Mouse (Mus musculus) megakaryocyte progenitor cell, adult 5-6 weeks (primary cell): ENCODE data around the gene Nelfa. TPM values are rescaled to one million over a fixed set of nuclear protein-coding genes. Genes with fewer than 3 reads are reported as not detected.
"Not testable (repeated sequence)": the region's sequence is repeated elsewhere in the genome, so short reads cannot be mapped to it uniquely, and the experiment has no call there.

Experiments
- ATAC-seq: replicated peaks from 2 replicates; pipeline ENCODE4 v1.8.0; 2016; ENCODE audit warnings: mild to moderate bottlenecking, moderate TSS enrichment, inconsistent platforms; ENCODE audit not compliant: poor library complexity
- total RNA-seq, 2 experiments: library from RNA; stranded (forward) in 1 of 2; stranded (reverse) in 1 of 2; fragments of 157-497, 149-512 nt in 1 of 2; fragments of 200-1000 nt in 1 of 2; gene quantifications; 2 replicates each; pipeline versions ENCODE4 v1.2.3 to v1.2.4; 2015 to 2017

Nelfa gene
- total RNA-seq (2015) (31.1 and 33.7 TPM in 2 replicates), total RNA-seq (2017) (34.5 and 37.7 TPM in 2 replicates)

- peak; percentile 90 for ATAC-seq
These were observed at the start of gene Nelfa for GRCm38 (mm10) chr5:33936120-33936707. Gene Nelfa, minus strand, starts transcription at chr5:33936413.

GRCm38 (mm10) chr5:33983309-33984121 lies 47.3 kb upstream of the Nelfa start, which contains the start of gene Gm1673:
Gene Gm1673, plus strand, starts transcription at chr5:33983433.
- peak; percentile 55 for ATAC-seq

DNA sequence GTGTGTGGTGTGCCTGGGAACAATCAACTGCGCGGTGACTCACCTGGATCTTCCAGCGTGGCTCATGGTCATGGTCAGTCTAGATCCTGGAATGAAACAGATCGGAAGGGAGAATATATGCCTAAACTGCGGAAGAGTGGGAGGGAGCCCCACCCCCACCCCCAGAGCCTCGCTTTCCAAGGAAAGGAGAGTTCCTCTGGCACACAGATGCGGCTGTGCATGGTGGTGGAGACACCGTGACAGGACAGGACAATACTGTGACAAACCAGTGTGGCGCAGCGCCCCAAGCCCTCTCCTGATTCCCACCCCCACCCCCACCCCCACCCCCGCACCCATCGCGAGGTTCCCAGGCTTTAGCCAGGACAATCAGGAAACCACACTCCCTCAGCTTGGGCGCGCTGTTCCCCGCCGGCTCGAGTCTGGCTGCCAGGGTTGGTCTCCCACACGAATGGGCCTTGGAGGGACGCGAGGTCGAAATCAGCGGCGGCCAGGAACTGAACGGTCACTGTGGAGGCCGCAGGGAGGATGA lies 46.6 kb upstream of the Nelfa start:
- no peak for ATAC-seq

- no peak for ATAC-seq
These were observed 40.1 kb upstream of the Nelfa start for GRCm38 (mm10) chr5:33976267-33976666.

- no peak for ATAC-seq
These were observed 38.5 kb upstream of the Nelfa start for GRCm38 (mm10) chr5:33974736-33975135.

DNA sequence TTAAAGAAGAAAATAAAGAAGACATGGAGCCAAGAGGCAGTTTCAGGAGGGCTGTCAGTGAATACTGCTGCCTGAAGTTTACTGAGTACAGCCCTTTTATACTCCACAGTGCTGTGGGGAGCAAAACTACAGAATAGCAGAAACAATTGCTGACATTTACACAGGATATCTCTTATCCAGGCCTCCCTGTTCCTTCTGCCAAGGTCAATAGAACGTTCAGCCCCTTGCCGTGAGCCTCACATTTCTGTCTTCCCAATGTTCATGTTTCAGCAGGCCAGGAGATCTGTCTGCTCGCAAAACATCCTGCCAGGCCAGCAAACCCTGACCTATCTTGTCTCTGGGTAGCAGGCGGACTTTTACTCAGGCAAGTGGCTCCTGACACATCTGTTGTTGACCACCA lies 23.2 kb upstream of the Nelfa start:
- no peak for ATAC-seq

DNA sequence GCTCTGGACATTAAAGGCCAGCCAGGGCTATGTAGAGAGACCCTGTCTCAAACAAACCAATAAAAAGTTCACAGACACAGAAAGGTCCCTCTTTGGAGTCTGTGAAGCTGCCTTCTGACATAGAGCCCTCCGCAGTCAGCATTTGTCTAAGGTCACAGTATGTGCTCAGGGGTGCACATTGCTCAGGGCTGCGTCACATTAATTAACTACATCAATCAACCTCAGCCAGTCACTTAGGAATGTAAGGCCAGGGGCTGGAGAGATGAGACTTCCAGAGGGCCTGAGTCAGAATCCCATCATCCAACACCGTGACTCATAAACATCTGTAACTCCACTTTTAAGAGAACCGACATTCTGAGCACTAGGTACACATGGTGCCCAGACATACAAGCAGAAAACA lies 19.7 kb upstream of the Nelfa start:
- ATAC-seq: no peak

DNA sequence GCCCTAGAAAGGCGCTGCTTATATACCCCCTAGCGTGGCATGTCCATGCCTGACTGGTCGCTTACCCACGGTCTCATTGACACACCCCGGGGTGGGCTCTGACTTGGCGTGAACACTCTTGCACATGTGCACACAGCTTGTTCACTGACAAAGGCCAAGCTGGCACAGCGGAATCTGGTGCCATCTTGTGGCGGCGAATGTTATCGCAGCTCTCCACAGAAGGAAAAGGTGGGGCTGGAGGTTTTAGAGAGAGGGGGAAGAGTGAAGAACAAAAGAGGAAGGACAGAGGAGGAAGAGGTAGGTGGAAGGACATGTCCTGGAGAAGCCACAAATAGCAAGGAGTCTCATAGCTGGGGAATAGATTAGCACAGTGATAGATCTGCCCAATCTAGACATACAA lies 18.1 kb upstream of the Nelfa start:
- peak; percentile 95 for ATAC-seq

DNA sequence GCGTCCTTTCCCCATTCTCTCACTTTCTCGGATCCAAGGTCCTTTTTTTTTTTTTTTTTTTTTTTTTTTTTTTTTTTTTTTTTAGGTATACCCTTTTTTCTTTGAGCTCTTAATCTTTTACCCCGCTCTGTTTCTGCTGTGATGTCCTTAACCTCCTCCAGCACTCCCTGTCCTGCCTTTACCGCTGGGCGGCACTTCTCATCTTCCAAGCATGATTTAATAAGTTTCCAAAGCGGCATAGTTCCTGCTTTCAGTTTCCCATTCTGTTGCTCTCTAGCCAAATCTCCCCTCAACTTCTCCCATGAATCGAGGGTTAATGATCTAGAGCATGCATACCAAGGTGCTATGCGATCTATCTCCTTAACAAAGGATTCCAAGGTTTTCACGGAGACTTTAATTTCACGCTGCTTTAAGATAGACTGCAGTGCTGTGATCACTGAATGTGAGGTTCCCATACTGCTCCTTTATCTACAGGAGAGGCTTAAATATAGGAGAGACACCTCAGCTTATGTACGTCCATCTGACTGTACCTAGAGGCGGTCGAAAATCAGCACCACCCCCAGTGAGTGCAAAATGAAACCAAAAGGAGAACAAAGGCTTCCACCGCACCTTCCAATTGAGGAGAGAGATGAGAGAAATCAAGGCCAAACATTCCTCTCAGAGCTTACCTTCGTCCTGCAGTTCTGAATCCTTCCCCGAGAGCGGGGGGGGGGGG lies 17.4 kb upstream of the Nelfa start:
- no peak for ATAC-seq

GRCm38 (mm10) chr5:33948314-33948713 lies 12.1 kb upstream of the Nelfa start:
- no peak for ATAC-seq

DNA sequence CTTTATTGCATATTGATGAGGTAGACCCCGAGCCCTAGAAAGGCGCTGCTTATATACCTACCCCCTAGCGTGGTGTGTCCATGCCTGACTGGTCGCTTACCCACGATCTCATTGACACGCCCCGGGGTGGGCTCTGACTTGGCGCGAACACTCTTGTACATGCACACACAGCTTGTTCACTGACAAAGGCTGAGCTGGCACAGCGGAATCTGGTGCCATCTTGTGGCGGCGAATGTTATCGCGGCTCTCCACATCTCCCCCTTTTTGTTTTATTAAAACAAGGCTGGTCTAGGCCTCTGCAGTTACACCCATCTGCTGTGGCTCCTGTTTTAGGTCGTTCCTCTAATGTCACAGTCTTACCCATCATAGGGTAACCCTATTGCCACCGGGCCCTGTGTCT lies 10.8 kb upstream of the Nelfa start:
- not testable (repeated sequence) for ATAC-seq

DNA sequence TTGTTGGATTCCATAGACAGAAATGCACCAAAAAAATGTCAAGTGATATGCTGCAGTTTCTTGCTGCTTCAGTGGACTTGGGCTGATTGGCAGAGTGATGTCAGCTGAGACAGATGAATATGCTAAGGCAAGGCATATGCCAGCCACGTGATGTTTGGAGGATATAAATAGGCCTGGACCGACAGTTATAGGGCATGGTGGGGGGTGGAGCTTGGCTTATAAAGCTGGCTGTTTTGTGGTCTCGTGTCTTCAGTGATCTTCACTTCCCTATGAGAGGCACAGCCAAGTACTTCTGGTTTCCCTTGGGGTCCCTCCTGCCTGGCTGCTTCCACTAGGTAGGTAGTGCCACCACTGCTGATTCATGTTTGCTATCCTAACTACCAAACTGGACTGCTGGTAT lies 2.2 kb upstream of the Nelfa start:
- ATAC-seq: peak; percentile 29; the same call in 1 of the 2 replicates

- no peak for ATAC-seq
These were observed 1.0 kb upstream of the Nelfa start for GRCm38 (mm10) chr5:33937230-33937629.

DNA sequence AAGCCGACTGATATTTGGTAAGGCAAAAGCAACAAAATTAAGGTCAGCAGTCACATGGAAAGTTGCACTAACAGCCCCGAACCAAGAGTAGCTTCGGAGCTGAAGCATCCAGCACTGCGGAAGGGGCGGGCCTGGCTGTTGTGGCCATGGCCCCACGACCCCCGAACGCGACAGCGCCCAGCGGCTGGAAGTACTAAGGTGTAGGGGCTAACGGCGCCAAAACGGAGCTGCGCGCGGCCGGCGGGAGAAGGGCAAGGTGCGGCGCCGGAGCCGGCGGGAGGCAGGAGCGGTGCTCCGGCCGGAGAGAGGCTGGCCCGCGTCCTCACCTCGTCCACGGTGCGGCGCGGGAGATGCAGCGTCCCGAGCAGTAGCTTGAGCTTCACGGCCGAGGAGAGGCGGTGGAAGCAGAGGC lies 507 bp downstream of the Nelfa start:
- peak; percentile 2 for ATAC-seq

- no peak for ATAC-seq
These were observed 1.3 kb downstream of the Nelfa start for GRCm38 (mm10) chr5:33934877-33935276.

DNA sequence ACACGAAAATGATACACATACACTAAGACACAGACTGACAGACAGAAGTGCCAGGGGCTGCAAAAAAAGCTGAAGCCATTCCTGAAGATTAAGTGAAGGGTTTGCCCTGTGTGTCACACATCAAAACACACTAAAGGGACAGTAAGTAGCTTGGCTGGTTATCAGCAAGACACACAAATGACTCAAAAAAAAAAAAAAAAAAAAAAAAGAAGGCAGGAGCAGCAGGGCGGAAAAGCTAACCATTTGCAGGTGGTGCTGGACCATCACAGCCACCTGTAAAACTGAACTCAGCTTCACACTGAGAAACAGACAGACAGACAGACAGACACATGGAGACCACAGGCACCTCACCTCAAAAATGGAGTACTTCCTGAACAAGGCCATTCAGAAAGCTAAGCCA lies 2.1 kb downstream of the Nelfa start:
- no peak for ATAC-seq

DNA sequence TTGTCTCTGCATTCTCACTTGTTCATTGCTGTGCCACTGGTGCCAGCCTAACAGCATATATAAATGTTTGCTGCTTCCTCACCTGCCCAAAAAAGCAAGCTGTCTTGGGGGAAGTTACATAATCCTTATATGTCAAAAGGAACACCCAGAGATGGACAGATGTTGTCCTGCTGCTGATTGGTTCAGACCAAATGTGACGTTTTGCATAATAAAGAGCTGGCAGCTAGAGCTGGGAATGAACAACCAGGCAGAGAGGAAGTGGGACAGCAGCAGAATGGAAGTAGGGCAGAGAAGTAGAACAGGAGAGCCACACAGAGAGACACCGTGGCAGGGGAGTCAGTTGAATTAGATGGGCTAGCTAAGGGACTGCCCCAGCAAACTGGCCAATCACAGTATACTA lies 3.8 kb downstream of the Nelfa start:
- ATAC-seq: 0 out of 2 replicates have a peak, but pooled peaks have one; percentile 9

DNA sequence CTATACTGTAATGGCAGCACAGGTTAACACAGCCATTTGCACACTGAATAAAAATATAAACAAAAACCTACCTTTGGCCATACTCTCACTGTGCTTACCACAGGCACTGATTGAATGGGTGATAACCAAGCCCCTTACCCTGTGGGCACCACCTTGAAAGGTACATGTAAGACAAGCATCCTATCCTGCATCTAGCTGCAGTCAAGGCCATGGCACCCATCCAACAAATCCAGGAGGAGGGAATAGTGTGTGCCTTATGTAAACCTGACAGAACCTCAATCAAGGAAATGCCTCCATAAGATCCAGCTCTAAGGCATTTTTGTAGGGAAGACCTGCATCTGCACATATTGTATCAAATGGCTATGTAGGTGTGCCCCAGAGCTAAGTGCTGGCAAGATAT lies 10.0 kb downstream of the Nelfa start:
- no peak for ATAC-seq

- no peak for ATAC-seq
These were observed 13.6 kb downstream of the Nelfa start for GRCm38 (mm10) chr5:33922566-33922965.

- no peak for ATAC-seq
These were observed 14.6 kb downstream of the Nelfa start for GRCm38 (mm10) chr5:33921486-33922235.

DNA sequence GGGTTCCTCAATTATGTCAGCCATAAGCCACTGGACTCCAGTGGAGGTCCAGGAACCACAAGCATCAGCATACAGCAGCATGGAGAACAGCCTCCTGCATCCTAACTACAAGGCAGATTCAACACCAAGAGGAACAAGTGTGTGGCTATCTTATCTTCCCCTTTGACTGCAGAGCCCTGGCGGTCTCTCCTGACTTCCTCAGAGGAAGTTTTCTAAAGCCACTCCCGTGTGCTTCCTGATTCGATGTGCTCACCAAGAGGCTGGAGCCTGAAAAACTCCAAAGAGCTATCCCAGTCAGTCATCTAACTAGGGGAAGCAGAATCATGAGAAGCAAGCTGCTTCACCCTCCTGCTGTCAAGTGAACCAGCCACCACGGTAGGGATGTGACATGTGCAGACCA lies 15.3 kb downstream of the Nelfa start:
- peak; percentile 57 for ATAC-seq
